Mouse (Mus musculus) left cerebral cortex, postnatal 36 days (tissue): Measurements from ENCODE around the gene Zfp628. TPM values are rescaled to one million over a fixed set of nuclear protein-coding genes. Genes with fewer than 3 reads are reported as not detected.
"Not testable (repeated sequence)": the region's sequence is repeated elsewhere in the genome, so short reads cannot be mapped to it uniquely, and the experiment has no call there.

Experiments
- DNase-seq, 2 experiments: peaks; one replicate each; pipeline ENCODE4 v3.0.0; 2021 to 2022; ENCODE audit warnings: low spot score in 2 of 2, mixed read lengths in 1 of 2
- intact Hi-C: fragments of 180-260 bp; cut with DNase I; formaldehyde crosslinking; loops from one replicate; pipeline ENCODE4 v1.15.1; 2025
- total RNA-seq, 2 experiments: library from RNA; stranded (reverse); gene quantifications; 2 replicates each; pipeline ENCODE4 v1.2.3; 2021

Gene Zfp628
- 10 to 100 TPM; 14.0 to 17.0 TPM for total RNA-seq

DNA sequence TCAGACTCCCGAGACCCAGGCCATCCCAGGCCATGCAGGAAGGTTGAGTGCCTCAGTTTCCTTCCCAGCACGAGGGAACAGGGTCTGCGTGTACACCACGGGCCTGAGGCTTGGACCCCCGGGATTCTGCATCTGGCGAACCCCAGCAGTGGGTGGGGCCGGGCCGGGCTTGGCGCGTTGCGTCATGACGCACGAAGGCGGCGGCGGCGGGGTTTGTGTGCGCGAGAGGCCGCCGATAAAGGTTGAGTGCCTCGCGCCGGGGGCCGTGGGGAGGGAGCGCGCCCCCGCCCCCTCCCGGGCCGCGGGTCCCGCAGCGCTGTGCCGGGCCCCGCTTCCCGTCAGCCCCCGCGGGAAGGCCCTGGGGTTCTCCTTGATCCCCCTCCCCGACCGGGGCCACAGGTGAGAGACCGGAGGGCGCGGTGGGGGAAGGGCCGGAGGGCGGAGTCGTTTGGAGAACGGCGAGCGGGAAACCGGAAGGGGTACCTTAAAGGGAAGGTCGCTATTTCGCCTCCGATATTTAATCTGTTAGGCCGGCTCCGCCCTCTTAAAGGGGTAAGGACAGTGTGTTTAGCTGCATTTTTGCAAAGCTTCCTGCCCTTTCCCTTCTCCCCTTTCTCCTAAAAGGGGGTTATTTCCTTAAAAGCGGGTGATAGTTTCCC is at the start of gene Zfp628:
Zfp628 (plus strand) TSS at position 211 of the 659 bp plus-strand sequence.
- intact Hi-C loops: no loop called here
- DNase-seq: peak; percentile 95 to 97

DNA sequence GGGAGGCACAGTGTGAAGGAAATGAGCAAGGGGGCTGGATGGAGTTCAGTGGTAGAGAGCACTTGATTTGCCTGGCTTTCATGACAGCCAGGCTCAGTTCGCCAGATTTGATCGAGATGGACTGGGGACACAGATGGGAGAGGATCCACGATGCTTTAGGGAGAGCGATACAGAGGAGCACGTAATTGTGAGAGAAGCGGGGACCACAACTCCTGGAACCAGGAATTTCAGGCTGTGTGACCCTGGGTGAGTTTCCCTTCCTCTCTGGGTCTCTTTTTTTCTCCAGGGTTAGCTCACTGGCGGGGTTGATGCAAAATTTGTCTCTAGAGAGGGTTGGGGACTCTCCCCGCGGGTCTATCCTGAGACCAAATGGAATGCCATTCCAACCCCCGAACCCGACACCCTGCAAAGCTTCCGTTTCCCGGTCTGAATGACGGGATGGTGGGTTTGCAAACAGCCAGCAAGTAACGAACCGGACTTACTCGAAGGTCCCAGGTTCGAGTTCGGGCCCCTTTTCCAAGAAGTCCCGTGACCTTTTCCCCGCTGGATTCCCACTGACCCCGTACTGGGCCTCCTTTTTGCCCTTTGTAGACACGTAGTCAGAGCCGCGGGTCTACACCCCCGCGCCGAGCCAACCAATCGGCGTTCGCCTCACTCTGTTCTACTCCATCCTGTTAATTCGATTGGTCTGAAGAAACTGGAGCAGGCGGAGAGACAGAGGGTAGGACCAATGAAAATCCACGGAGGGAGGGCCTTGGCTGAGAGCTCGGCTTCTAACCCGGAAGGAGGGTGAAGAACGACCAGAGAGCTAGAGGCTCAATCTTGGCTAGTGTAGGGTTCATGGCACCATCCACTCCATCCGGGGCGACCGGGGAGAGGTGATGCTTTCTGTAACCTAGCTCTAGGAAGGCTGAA is 49.2 kb upstream of the Zfp628 start:
- peak; percentile 94 to 96 for DNase-seq
- intact Hi-C loops: loop anchor here (2.0 kb wide), 1 partner anchor 21 kb away; the partner anchor contains the start of gene Shisa7

DNA sequence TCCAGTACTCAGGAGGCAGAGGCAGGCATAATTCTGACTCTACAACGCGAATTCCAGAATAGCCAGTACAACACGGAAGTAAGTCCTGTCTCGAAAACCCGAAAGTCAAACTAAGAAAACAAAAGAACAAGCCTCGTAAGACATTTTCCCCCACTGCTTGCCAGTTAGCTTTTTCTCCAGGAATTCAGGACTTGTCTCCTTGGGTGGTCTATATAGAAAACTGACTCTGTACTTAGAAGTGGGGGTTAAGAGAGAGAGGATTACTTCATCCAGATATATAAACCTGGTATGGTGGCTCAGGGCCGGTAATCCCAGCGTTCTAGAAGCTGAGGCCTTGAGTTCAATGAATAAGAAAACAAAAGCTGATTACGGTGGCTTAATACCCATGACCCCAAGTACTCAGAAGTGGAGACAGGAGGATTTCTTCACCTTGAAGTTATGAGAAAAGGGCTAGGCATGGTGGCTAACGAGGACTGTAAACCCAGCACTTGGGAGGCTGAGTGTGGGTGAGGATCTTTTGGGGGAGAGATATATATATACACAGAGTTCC is 48.3 kb upstream of the Zfp628 start:
- DNase-seq: no peak
- intact Hi-C loops: no loop called here

DNA sequence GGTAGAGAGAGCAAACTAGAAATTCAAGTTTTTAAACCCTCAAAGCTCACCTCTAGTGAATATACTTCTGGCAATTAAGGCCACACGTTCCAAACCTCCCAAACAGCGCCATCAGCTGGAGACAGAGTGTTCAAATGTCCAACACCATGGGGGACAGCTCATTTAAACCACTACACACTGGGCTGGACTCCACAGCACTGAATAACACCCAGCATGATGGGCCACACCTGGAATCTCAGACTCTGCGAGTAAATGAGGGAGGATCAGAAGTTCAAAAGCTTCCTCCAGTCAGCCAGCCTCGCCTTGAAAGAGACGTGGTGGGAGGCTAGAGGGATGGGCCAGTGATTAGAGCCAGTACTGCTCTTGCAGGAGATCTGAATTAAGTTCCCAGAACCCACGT is 44.9 kb upstream of the Zfp628 start, which contains the start of gene Isoc2b:
Isoc2b (minus strand) TSS at position 126 of the 400 bp plus-strand sequence.
- intact Hi-C loops: no loop called here
- DNase-seq: no peak

DNA sequence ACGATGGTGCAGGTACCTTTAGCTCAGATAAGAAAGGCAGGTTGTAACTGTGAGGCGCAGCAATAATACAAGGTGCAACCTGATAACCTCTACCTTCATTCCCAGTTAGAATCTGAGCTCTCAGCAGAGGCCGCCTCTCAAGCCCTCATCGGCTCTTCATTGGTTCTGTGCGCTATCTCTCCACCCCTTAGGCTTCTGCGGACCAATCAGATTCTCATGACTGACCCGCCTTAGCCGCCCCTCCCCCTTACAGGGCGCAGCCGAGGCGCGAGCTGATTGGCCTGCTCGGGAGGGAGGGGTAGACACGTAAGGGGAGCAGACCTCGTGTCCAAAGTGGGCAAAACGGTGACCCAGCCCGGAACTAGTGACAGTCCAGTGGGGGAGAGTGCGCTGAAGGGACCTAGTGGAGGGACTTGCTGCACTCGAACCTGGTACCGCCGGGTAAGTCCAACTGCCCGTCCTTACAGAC is 38.2 kb upstream of the Zfp628 start, which contains the start of gene Isoc2a:
Isoc2a (plus strand) TSS at position 401 of the 469 bp plus-strand sequence.
- intact Hi-C loops: no loop called here
- peak; percentile 72 to 77 for DNase-seq

DNA sequence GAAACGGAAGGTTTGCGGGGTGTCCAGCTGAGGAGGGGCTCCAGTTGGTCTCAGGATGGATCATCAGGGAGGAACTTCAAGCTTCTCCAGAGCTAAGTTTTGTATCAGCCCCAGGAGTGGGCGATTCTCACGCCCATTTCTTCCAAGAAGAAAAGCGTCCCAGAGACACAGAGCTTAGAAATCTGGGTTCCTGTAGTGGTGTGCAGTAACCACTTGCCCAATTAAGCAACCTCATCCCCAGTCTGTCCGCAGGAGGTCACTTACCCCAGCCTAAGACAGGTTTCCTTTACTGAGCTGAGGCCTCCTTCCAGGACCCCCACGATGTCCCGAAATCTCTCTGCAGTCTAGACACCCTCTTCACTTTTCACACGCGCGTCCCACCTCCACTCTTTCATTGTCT is 37.8 kb upstream of the Zfp628 start:
- DNase-seq: no peak
- intact Hi-C loops: no loop called here

DNA sequence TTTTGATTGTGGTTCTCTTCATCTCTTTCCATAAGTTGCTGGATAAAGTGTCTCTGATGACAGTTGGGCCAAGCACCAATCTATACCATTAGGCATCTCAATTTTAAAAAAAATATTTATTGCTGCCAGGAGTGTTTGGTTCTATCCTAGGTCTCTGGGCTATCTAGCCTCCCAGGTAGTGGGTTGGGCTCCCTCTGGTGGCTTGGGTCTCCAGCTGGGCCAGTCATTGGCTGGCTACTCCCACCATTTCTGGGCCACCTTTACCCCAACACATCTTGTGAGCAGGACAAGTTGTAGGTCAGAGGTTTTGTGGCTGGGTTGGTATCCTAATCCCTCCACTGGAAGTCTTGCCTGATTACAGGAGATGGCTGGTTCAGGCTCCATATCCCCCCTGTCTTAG is 36.8 kb upstream of the Zfp628 start:
- no peak for DNase-seq
- intact Hi-C loops: no loop called here

DNA sequence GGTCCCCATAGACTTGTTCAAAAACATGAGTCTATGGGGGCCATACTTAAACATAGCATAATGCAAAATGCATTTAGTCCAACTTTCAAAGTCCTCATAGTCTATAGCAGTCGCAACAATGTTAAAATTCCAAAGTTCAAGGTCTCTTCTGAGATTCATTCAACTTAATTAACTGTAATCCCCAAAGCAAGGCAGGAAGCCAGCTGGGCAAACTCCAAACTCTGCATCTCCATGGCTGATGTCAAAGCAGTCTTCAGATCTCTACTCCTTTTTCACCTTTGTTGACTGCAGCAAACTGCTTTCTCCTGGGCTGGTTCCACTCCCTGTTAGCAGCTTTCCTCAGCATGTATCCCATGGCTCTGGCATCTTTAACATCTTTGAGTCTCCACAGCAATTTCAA is 36.0 kb upstream of the Zfp628 start:
- intact Hi-C loops, DNase-seq: not testable (repeated sequence)

DNA sequence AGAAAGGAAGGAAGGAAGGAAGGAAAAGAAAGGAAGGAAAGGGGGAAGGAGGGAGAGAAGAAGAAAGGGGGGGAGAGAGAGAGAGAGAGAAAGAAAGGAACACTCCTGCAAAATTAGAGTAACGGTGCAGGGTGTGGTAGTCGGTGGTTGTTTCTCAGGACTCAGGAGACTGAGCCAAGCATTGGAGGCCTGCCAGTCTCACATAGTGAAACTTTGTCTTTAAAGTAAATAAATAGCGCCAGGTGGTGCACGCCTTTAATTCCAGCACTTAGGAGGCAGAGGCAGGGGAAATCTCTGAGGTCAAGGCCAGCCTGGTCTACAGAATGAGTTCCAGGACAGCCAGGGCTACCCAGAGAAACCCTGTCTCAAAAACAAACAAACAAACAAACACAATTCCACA is 28.3 kb upstream of the Zfp628 start:
- intact Hi-C loops: no loop called here
- DNase-seq: no peak

DNA sequence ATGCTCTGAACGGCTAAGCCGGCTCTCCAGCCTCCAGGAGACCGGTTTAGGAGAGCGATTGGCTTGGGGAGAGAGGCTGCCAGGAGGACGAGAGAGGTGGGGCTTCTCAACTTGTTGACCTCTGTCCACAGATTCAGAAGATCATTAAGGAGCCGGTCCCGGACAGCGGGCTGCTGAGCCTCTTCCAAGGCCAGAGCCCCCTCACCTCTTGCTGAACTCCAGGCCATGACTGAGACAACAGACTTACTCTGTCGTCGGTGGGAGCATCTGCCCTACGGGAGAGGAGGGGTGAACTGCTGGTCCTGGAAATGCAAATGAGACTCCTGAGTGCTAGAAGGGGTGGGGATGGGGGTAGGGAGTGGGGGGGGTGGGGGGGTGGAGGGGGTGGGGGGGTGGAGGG is 19.8 kb upstream of the Zfp628 start:
- intact Hi-C loops: no loop called here
- no peak for DNase-seq

DNA sequence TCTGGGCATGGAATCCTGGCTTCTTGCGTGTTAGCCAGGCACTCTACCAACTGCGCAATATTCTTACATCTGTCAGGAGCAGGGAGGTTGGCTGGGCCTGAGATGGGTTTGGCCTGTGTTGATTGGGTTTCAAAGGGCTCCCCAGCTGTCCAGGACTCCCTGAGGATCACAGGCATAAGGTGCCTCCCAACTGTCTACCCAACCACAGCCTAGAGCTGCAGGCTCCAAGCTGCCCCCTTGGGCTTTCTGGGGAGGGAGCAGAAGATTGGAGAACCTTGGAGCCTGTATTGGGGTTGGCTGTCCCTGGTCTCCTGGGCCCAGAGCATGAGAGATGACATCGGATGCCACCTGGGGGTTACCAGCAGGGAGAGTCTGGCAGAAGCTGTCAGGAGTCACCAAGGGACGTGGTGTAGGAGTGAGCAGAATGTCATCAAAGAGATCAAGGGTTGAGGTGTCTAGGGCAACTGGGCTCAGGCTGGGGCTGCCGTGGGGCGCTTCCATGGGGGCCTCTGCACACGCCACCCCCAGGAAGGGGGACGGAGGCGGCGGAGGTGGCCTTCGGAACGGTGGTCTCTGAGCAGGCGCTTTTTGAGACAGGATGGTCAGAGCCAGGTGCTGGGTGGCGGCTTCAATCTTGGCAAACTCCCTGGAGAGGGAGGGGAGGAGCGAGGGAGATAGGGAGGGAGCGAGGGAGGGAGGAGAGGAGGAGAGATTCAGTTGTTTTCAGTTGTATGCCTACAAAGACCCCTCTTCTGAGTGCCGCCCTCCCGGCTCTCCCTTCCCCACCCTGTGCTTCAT is 16.0 kb upstream of the Zfp628 start:
- DNase-seq: no peak
- intact Hi-C loops: no loop called here

DNA sequence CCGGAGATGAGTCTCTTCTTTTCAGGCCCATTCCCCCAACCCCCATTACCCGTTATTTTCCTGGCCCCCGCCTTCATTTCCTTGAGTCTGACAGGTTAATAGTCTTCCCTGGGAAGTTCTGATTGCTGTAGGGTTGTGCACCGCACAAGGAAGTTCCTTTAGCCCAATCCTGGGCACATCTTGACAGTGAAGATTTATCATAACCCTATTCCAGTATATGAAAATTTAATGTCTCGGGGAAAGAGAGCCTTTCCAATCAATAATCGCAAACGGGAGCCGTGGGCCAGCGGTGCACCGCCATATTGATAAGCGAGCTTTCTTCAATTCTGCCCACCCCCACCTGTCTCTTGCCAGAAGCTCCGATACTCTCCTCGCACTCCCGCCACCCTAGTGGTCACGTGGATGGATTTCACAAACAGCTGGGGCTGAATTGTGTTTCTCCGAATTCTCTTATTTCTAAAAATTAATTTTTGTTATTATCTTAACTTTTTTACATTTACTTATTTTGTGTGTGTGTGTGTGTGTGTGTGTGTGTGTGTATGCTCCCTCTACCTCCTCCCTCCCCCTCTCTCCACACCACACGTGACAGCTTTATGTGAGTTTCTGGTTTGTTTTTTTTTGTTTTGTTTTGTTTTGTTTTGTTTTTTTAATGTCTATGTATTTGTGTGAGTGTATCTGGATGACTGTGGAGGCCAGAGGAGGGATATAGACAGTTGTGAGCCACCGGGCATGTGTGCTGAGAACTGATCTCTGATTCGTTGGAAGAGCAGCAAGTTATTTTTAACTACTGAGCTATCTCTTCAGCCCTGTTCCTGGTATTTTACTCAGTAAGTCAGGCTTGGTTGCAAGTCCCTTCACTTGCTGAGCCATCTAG is 15.1 kb upstream of the Zfp628 start:
- intact Hi-C loops: loop anchor here (5.0 kb wide), 1 partner anchor 58 kb away; the partner anchor contains the start of gene Shisa7

DNA sequence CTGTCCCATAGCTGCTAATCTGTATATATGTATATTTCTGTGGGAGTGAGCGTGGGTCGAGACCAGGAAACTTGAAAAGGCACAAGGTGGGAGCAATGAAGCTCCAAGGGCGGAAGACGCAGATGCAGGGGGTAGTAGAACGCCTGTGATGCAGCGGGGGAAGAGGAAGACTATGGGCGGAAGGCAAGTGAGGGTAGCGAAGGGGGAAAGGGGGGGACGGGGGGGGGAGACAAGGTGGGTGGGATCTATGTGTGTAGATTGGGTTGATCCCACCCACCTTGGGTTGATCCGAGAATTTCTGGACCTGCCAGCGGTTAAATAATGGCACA is 14.5 kb upstream of the Zfp628 start:
- intact Hi-C loops: loop anchor here (5.0 kb wide), 1 partner anchor 58 kb away; the partner anchor contains the start of gene Shisa7
- DNase-seq: no peak

More for the DNA sequence above, 15.1 kb upstream of the Zfp628 start:
- no peak for DNase-seq

DNA sequence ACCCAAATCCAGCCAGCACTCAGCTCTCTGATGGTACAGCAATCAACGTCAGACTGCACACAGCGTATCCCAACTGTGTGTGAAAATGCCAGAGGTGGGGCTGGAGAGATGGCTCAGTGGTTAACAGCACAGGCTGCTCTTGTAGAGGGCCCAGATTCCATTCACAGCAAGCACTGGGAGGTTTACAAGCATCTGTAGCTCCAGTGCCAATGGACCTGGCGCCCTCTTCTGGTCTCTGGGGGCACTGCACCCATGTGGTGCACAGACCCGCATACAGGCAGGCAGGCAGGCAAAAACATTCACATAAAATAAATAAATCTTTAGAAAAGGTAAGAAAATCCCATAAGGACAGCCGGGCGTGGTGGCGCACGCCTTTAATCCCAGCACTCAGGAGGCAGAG is 13.8 kb upstream of the Zfp628 start:
- intact Hi-C loops: loop anchor here (5.0 kb wide), 1 partner anchor 59 kb away; the partner anchor contains the start of gene Shisa7
- no peak for DNase-seq

DNA sequence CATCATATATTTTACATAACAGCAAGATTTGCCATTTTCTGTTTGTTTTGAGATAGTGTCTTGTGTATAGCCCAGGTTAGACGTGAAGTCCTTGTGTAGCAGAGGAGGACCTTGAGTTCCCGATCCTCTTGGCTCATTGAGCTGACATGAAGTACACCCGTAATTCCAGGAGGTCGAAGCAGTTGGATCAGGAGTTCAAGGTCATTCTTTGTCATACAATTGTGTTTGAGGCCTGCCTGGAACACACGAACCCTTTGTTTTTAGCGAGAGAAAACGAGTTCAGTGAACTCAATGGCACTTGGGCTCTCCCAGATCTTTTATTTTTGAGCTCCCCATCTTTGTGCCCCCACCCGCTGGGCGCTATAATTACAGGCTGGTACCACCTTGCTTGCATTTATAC is 12.6 kb upstream of the Zfp628 start:
- intact Hi-C loops: loop anchor here (5.0 kb wide), 1 partner anchor 60 kb away; the partner anchor contains the start of gene Shisa7

DNA sequence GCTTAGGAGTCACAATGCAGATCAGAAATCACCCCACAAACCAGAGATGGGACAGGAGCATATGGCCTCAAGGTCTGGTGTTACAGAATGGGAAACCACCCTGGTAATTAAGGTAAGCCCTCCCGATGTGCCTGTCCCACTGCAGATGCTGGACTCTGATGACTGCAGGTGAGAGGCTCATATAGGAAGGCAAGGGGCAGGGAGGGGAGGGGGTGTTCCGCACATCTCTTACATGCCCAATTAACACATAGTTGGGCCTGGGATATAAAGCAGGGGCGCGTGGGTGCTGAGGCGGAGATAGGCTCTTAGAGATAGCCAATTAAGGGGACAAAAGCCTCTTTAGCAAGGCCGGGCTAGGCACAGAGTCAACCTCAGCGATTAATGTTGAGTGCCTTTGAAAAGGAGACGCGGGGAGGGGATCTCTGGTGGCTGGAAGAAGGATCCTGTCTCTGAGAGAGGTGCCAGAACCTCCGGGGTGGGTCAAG is 8.5 kb upstream of the Zfp628 start, which contains the start of gene Gm36210:
Gm36210 (minus strand) TSS at position 51 of the 485 bp plus-strand sequence.
- intact Hi-C loops: no loop called here
- DNase-seq: no peak

More for the DNA sequence above, 12.6 kb upstream of the Zfp628 start:
- no peak for DNase-seq

DNA sequence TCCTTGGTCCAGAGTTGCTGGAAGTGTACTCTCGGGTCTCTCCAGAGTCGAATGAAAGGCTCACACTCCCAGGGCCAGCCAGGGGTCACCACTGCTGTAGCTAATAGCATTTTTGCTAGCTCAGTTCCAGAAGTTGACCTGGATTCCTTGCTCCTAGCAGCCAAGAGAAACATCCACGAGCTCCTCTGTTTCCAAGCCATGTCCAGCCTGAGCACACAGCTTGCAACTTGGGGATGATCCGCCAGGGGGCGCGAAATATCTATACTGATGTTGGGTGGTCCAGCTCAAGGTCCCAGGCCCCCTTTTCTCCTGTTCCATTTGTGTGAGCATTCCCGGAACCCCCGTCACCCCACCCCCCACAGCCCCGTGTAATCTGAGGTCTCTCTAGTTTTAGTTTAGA is 3.5 kb upstream of the Zfp628 start:
- intact Hi-C loops: no loop called here
- no peak for DNase-seq

DNA sequence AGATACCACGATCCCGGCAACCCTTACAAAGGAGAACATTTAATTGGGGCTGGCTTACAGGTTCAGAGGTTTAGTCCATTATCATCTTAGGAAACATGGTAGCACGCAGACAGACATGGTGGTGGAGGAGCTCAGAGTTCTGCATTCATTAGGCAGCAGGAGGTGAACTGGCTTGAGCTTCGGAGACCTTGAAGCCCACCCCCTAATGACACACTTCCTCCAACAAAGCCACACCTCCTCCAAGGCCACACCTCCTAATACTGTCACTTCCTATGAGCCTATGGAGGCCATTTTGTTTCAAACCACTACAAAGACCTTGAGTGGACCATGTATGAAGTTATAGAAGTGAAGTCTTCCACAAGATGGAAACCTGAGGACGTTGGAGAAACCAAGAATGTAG is 2.8 kb upstream of the Zfp628 start:
- intact Hi-C loops: no loop called here
- no peak for DNase-seq
